Mouse (Mus musculus): ENCODE data around the gene Setd1a. TPM values are rescaled to one million over a fixed set of nuclear protein-coding genes. Genes with fewer than 3 reads are reported as not detected.

Gene Setd1a
- total and polyA plus RNA-seq, 3 experiments = 9.2 to 55.9 TPM; not detected in 1

Other genes with a start within 250 kb of the Setd1a start
- gene Tmem265, start 215.3 kb upstream of the Setd1a start, total RNA-seq (2012; rRNA removed) = not detected in 2 replicates
- not detected for gene Tmem265, start 215.3 kb upstream of the Setd1a start, polyA plus RNA-seq (2012; ENCODE audit: insufficient read depth in 1 of 2, insufficient read length in 2 of 2, low read depth in 1 of 2, low replicate concordance in 2 of 2, missing spikeins in 1 of 2)
- gene Phkg2, start 203.3 kb upstream of the Setd1a start, total RNA-seq (2012; rRNA removed) = 22.9 and 23.3 TPM in 2 replicates
- gene Phkg2, start 203.3 kb upstream of the Setd1a start, polyA plus RNA-seq (2012; ENCODE audit: insufficient read depth in 1 of 2, insufficient read length in 2 of 2, low read depth in 1 of 2, low replicate concordance in 2 of 2, missing spikeins in 1 of 2) = 10 to 100 TPM in 1 of 2 experiments, not detected in 1; 70.8 TPM
- gene Ccdc189, start 188.1 kb upstream of the Setd1a start, total RNA-seq (2012; rRNA removed) = 3.6 and 6.9 TPM in 2 replicates
- gene Ccdc189, start 188.1 kb upstream of the Setd1a start, polyA plus RNA-seq (2012; ENCODE audit: insufficient read depth in 1 of 2, insufficient read length in 2 of 2, low read depth in 1 of 2, low replicate concordance in 2 of 2, missing spikeins in 1 of 2) = 1 to 10 TPM in 1 of 2 experiments, not detected in 1; 4.2 TPM
- gene Rnf40, start 187.9 kb upstream of the Setd1a start, total RNA-seq (2012; rRNA removed) = 43.8 and 49.5 TPM in 2 replicates
- 10 to 100 TPM in 1 of 2 experiments, not detected in 1; 75.1 TPM for gene Rnf40, start 187.9 kb upstream of the Setd1a start, polyA plus RNA-seq (2012; ENCODE audit: insufficient read depth in 1 of 2, insufficient read length in 2 of 2, low read depth in 1 of 2, low replicate concordance in 2 of 2, missing spikeins in 1 of 2)
- gene Zfp629, start 160.9 kb upstream of the Setd1a start, total RNA-seq (2012; rRNA removed) = 9.4 and 12.6 TPM in 2 replicates
- gene Zfp629, start 160.9 kb upstream of the Setd1a start, polyA plus RNA-seq (2012; ENCODE audit: insufficient read depth in 1 of 2, insufficient read length in 2 of 2, low read depth in 1 of 2, low replicate concordance in 2 of 2, missing spikeins in 1 of 2) = 10 to 100 TPM in 1 of 2 experiments, not detected in 1; 10.8 TPM
- 54.9 and 72.4 TPM in 2 replicates for gene Bcl7c, start 67.7 kb upstream of the Setd1a start, total RNA-seq (2012; rRNA removed)
- 10 to 100 TPM in 1 of 2 experiments, not detected in 1; 98.4 TPM for gene Bcl7c, start 67.7 kb upstream of the Setd1a start, polyA plus RNA-seq (2012; ENCODE audit: insufficient read depth in 1 of 2, insufficient read length in 2 of 2, low read depth in 1 of 2, low replicate concordance in 2 of 2, missing spikeins in 1 of 2)
- 1.9 and 2.8 TPM in 2 replicates for gene Ctf1, start 63.9 kb upstream of the Setd1a start, total RNA-seq (2012; rRNA removed)
- gene Ctf1, start 63.9 kb upstream of the Setd1a start, polyA plus RNA-seq (2012; ENCODE audit: insufficient read depth in 1 of 2, insufficient read length in 2 of 2, low read depth in 1 of 2, low replicate concordance in 2 of 2, missing spikeins in 1 of 2) = 1 to 10 TPM in 1 of 2 experiments, not detected in 1; 7.2 TPM
- 0.36 and 0.39 TPM in 2 replicates for gene Ctf2, start 44.5 kb upstream of the Setd1a start, total RNA-seq (2012; rRNA removed)
- gene Ctf2, start 44.5 kb upstream of the Setd1a start, polyA plus RNA-seq (2012; ENCODE audit: insufficient read depth in 1 of 2, insufficient read length in 2 of 2, low read depth in 1 of 2, low replicate concordance in 2 of 2, missing spikeins in 1 of 2) = 1 to 10 TPM in 1 of 2 experiments, not detected in 1; 1.0 TPM
- 37.7 and 46.7 TPM in 2 replicates for gene Fbxl19, start 32.1 kb upstream of the Setd1a start, total RNA-seq (2012; rRNA removed)
- gene Fbxl19, start 32.1 kb upstream of the Setd1a start, polyA plus RNA-seq (2012; ENCODE audit: insufficient read depth in 1 of 2, insufficient read length in 2 of 2, low read depth in 1 of 2, low replicate concordance in 2 of 2, missing spikeins in 1 of 2) = 10 to 100 TPM in 1 of 2 experiments, not detected in 1; 58.3 TPM
- 31.4 and 37.5 TPM in 2 replicates for gene Orai3, start 6.9 kb upstream of the Setd1a start, total RNA-seq (2012; rRNA removed)
- 10 to 100 TPM in 1 of 2 experiments, not detected in 1; 47.2 TPM for gene Orai3, start 6.9 kb upstream of the Setd1a start, polyA plus RNA-seq (2012; ENCODE audit: insufficient read depth in 1 of 2, insufficient read length in 2 of 2, low read depth in 1 of 2, low replicate concordance in 2 of 2, missing spikeins in 1 of 2)
- 0.73 and 0.88 TPM in 2 replicates for gene Gm49388, start 8.9 kb downstream of the Setd1a start, total RNA-seq (2012; rRNA removed)
- 1 to 10 TPM in 1 of 2 experiments, not detected in 1; 1.3 TPM for gene Gm49388, start 8.9 kb downstream of the Setd1a start, polyA plus RNA-seq (2012; ENCODE audit: insufficient read depth in 1 of 2, insufficient read length in 2 of 2, low read depth in 1 of 2, low replicate concordance in 2 of 2, missing spikeins in 1 of 2)
- 0.59 and 1.4 TPM in 2 replicates for gene Hsd3b7, start 23.9 kb downstream of the Setd1a start, total RNA-seq (2012; rRNA removed)
- gene Hsd3b7, start 23.9 kb downstream of the Setd1a start, polyA plus RNA-seq (2012; ENCODE audit: insufficient read depth in 1 of 2, insufficient read length in 2 of 2, low read depth in 1 of 2, low replicate concordance in 2 of 2, missing spikeins in 1 of 2) = under 1 TPM in 1 of 2 experiments, not detected in 1; 0.75 TPM
- 44.4 and 47.8 TPM in 2 replicates for gene Stx4a, start 47.6 kb downstream of the Setd1a start, total RNA-seq (2012; rRNA removed)
- 100 to 1,000 TPM in 1 of 2 experiments, not detected in 1; 121 TPM for gene Stx4a, start 47.6 kb downstream of the Setd1a start, polyA plus RNA-seq (2012; ENCODE audit: insufficient read depth in 1 of 2, insufficient read length in 2 of 2, low read depth in 1 of 2, low replicate concordance in 2 of 2, missing spikeins in 1 of 2)
- 0.03 and 0.15 TPM in 2 replicates for gene Stx1b, start 47.9 kb downstream of the Setd1a start, total RNA-seq (2012; rRNA removed)
- under 1 TPM in 1 of 2 experiments, not detected in 1; 0.56 TPM for gene Stx1b, start 47.9 kb downstream of the Setd1a start, polyA plus RNA-seq (2012; ENCODE audit: insufficient read depth in 1 of 2, insufficient read length in 2 of 2, low read depth in 1 of 2, low replicate concordance in 2 of 2, missing spikeins in 1 of 2)
- gene Zfp646, start 99.6 kb downstream of the Setd1a start, total RNA-seq (2012; rRNA removed) = 30.1 and 35.8 TPM in 2 replicates
- 10 to 100 TPM in 1 of 2 experiments, not detected in 1; 38.2 TPM for gene Zfp646, start 99.6 kb downstream of the Setd1a start, polyA plus RNA-seq (2012; ENCODE audit: insufficient read depth in 1 of 2, insufficient read length in 2 of 2, low read depth in 1 of 2, low replicate concordance in 2 of 2, missing spikeins in 1 of 2)
- 7.7 and 9.1 TPM in 2 replicates for gene Zfp668, start 100.2 kb downstream of the Setd1a start, total RNA-seq (2012; rRNA removed)
- 10 to 100 TPM in 1 of 2 experiments, not detected in 1; 15.6 TPM for gene Zfp668, start 100.2 kb downstream of the Setd1a start, polyA plus RNA-seq (2012; ENCODE audit: insufficient read depth in 1 of 2, insufficient read length in 2 of 2, low read depth in 1 of 2, low replicate concordance in 2 of 2, missing spikeins in 1 of 2)
- gene Prss53, start 114.3 kb downstream of the Setd1a start, total RNA-seq (2012; rRNA removed) = 0.10 and 0.15 TPM in 2 replicates
- gene Prss53, start 114.3 kb downstream of the Setd1a start, polyA plus RNA-seq (2012; ENCODE audit: insufficient read depth in 1 of 2, insufficient read length in 2 of 2, low read depth in 1 of 2, low replicate concordance in 2 of 2, missing spikeins in 1 of 2) = under 1 TPM in 1 of 2 experiments, not detected in 1; 0.77 TPM
- gene Gm21974, start 118.8 kb downstream of the Setd1a start, total RNA-seq (2012; rRNA removed) = not detected in 2 replicates
- gene Gm21974, start 118.8 kb downstream of the Setd1a start, polyA plus RNA-seq (2012; ENCODE audit: insufficient read depth in 1 of 2, insufficient read length in 2 of 2, low read depth in 1 of 2, low replicate concordance in 2 of 2, missing spikeins in 1 of 2) = not detected
- gene Vkorc1, start 118.9 kb downstream of the Setd1a start, total RNA-seq (2012; rRNA removed) = 28.7 and 36.2 TPM in 2 replicates
- 10 to 100 TPM in 1 of 2 experiments, not detected in 1; 66.4 TPM for gene Vkorc1, start 118.9 kb downstream of the Setd1a start, polyA plus RNA-seq (2012; ENCODE audit: insufficient read depth in 1 of 2, insufficient read length in 2 of 2, low read depth in 1 of 2, low replicate concordance in 2 of 2, missing spikeins in 1 of 2)
- gene Bckdk, start 127.4 kb downstream of the Setd1a start, total RNA-seq (2012; rRNA removed) = 32.6 and 35.0 TPM in 2 replicates
- gene Bckdk, start 127.4 kb downstream of the Setd1a start, polyA plus RNA-seq (2012; ENCODE audit: insufficient read depth in 1 of 2, insufficient read length in 2 of 2, low read depth in 1 of 2, low replicate concordance in 2 of 2, missing spikeins in 1 of 2) = 100 to 1,000 TPM in 1 of 2 experiments, not detected in 1; 126 TPM
- 40.3 and 45.8 TPM in 2 replicates for gene Kat8, start 135.8 kb downstream of the Setd1a start, total RNA-seq (2012; rRNA removed)
- gene Kat8, start 135.8 kb downstream of the Setd1a start, polyA plus RNA-seq (2012; ENCODE audit: insufficient read depth in 1 of 2, insufficient read length in 2 of 2, low read depth in 1 of 2, low replicate concordance in 2 of 2, missing spikeins in 1 of 2) = 10 to 100 TPM in 1 of 2 experiments, not detected in 1; 39.5 TPM
- gene Prss8, start 153.4 kb downstream of the Setd1a start, total RNA-seq (2012; rRNA removed) = 0.12 TPM in 1 of 2 replicates, not detected in the other
- gene Prss8, start 153.4 kb downstream of the Setd1a start, polyA plus RNA-seq (2012; ENCODE audit: insufficient read depth in 1 of 2, insufficient read length in 2 of 2, low read depth in 1 of 2, low replicate concordance in 2 of 2, missing spikeins in 1 of 2) = under 1 TPM in 1 of 2 experiments, not detected in 1; 0.21 TPM
- 1.7 and 1.9 TPM in 2 replicates for gene Prss36, start 170.1 kb downstream of the Setd1a start, total RNA-seq (2012; rRNA removed)
- 1 to 10 TPM in 1 of 2 experiments, not detected in 1; 5.1 TPM for gene Prss36, start 170.1 kb downstream of the Setd1a start, polyA plus RNA-seq (2012; ENCODE audit: insufficient read depth in 1 of 2, insufficient read length in 2 of 2, low read depth in 1 of 2, low replicate concordance in 2 of 2, missing spikeins in 1 of 2)
- gene Fus, start 190.8 kb downstream of the Setd1a start, total RNA-seq (2012; rRNA removed) = 49.7 and 60.5 TPM in 2 replicates
- 100 to 1,000 TPM; 346 to 848 TPM for gene Fus, start 190.8 kb downstream of the Setd1a start, polyA plus RNA-seq (2012; ENCODE audit: insufficient read depth in 1 of 2, insufficient read length in 2 of 2, low read depth in 1 of 2, low replicate concordance in 2 of 2, missing spikeins in 1 of 2)
- gene Pycard, start 217.2 kb downstream of the Setd1a start, total RNA-seq (2012; rRNA removed) = 0.10 and 0.12 TPM in 2 replicates
- under 1 TPM in 1 of 2 experiments, not detected in 1; 0.24 TPM for gene Pycard, start 217.2 kb downstream of the Setd1a start, polyA plus RNA-seq (2012; ENCODE audit: insufficient read depth in 1 of 2, insufficient read length in 2 of 2, low read depth in 1 of 2, low replicate concordance in 2 of 2, missing spikeins in 1 of 2)
- 0.13 and 0.19 TPM in 2 replicates for gene Trim72, start 227.3 kb downstream of the Setd1a start, total RNA-seq (2012; rRNA removed)
- under 1 TPM in 1 of 2 experiments, not detected in 1; 0.14 TPM for gene Trim72, start 227.3 kb downstream of the Setd1a start, polyA plus RNA-seq (2012; ENCODE audit: insufficient read depth in 1 of 2, insufficient read length in 2 of 2, low read depth in 1 of 2, low replicate concordance in 2 of 2, missing spikeins in 1 of 2)